Mouse (Mus musculus) B cell, adult 2 months (primary cell): ENCODE results near the gene Vmn1r192.
"Not testable (repeated sequence)": the region's sequence is repeated elsewhere in the genome, so short reads cannot be mapped to it uniquely, and the experiment has no call there.

Experiments used
- DNase-seq, 2 experiments: peaks; one replicate each; pipeline ENCODE4 v3.0.0; 2022

Vmn1r192 gene

GRCm38 (mm10) chr13:22191041-22191440, at the start of gene Vmn1r192:
Vmn1r192 (minus strand) TSS chr13:22191141.
- DNase-seq: no peak

DNA sequence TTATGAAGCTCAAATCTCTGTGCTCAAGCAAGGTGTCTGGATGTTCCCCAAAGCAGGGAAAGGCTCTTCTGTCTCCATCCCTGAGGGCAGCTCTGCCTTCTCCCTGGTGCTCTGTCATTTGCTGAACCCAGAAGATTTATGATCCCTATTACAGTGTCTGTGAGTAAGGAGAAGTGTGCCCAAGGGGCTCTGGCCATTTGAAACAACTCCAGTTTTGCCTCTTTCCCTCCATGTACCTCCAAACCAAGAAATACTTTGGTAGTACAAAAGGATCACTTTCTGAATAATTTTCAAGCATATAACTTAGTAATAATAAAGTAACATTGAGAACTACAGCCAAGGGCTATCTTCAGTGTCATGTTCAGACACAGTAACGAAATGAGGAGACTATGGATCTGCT, 32.1 kb upstream of the Vmn1r192 start, which contains the start of gene Vmn1r193:
Vmn1r193 (minus strand) TSS at position 101 of the 400 bp plus-strand sequence.
- DNase-seq: not testable (repeated sequence)

DNA sequence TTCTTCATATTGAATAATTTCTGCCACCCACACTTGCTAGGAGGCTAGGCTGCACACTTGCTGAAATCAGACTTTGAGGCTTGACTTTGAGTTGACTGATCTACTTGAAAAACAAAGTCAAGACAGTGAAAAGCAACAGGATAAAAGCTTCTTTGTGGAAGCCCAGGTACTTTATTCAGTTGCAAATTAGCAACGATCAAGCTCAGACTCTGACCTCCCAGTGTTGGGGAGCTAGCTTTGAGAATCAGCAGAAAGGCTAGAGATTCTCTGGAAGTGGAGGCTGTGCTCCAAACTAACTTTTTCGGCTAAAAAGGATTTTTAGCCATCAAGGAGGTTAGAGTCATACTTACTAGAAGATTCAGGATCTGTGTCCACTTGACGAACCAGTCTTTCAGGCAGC, 1.8 kb upstream of the Vmn1r192 start:
- DNase-seq: not testable (repeated sequence)

- no peak for DNase-seq
Observed at GRCm38 (mm10) chr13:22190385-22190784, 556 bp downstream of the Vmn1r192 start.

DNA sequence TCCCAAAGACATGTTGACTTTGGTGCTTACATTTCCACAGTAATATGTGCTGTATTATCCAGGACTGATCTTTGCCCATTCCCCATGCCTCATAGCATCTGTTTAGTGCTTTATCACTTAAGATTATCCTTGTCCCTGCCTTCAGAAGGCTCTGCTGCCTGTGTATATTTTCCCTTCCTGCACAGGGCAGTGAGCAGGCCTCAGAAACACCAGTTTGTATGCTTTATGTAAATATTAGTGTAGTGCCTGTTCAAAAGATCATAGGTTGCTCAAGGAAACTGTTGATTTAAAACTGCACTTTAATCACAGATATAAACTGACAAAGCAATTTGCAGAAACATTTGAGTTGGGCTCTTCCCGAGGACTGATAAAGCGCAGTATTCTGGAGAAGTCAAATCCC, 1.6 kb downstream of the Vmn1r192 start:
- DNase-seq: no peak

DNA sequence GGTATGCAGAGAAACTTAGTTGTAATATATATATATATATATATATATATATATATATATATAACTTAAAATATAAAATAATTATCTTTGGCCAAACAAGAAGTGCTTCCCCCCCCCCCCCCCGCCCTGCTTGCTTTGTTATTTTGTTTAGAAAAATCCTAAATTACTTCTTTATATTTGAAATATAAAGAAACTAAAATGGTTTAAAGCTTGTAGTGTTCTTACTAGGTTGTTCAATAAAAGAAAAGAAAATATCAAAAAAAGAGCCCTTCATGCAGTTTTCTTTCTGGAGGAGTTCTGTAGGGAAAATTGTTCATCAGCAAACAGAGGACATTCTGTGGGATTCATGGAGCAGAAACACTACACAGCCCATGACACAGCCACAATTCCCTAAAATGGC, 7.1 kb downstream of the Vmn1r192 start, which contains the start of gene Vmn1r191:
Vmn1r191 (minus strand) TSS at position 101 of the 400 bp plus-strand sequence.
- no peak for DNase-seq

GRCm38 (mm10) chr13:22168416-22168815, 22.5 kb downstream of the Vmn1r192 start:
- DNase-seq: no peak

DNA sequence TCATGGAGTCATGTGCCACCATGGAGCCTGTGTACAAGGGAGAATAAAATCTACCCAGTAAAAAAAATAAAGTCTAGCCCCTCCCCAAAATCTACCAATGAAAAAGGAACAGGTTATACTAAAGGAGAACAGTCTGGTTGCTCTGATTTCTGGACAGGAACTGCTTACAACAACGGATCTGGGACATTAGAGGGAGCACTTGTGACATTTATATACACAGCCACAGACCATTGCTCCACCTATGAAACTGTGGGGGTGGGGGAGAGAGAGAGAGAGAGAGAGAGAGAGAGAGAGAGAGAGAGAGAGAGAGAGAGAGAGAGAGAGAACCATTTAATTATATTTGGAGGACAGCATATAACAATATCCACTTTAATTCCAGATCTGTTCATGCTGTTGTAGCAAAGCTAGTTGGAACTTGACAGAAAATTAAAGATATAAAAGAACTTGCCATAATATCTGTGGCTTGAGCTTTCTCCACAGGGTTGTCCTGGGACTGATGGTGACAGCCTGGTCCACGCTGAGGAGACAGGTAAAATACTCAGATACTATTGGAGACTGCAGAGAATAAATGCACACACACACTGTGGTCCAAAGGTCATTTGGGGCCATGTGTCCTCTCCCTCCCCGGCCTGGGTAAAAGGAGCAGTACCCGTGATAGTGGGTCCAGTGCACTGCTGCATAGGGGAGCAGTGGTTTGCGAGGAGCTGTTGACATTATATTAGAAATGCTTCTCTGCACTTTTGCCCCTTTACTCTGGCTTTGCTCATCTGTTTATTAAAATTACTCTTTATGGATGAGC, 54.2 kb downstream of the Vmn1r192 start:
- DNase-seq: not testable (repeated sequence)
